Mouse (Mus musculus): ENCODE data around the gene Vmn1r152.
"Not testable (repeated sequence)": the region's sequence is repeated elsewhere in the genome, so short reads cannot be mapped to it uniquely, and the experiment has no call there.

Gene Vmn1r152

DNA sequence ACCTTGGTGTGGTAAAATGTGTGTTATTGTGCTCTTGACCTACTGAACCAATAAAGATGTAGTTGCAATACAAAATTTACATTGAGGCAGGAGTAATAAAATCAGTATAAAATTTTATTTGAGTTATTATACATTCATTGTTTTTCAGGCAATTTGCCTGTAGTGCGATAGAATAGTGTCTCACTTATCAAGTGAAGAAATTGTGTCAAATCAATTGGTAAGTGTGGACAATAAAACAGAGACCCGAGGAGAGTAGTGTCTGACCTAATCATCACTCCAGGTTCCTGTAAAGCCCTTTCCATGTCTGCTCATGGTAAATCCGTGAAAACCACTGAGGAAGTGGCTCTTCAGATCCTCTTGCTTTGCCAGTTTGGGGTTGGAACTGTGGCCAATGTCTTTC is at the start of gene Vmn1r152:
Gene Vmn1r152, plus strand, starts transcription at position 301 of the 400 bp plus-strand sequence.
- DNase-seq (ENCODE audit: low read depth, low spot score): not testable (repeated sequence)

DNA sequence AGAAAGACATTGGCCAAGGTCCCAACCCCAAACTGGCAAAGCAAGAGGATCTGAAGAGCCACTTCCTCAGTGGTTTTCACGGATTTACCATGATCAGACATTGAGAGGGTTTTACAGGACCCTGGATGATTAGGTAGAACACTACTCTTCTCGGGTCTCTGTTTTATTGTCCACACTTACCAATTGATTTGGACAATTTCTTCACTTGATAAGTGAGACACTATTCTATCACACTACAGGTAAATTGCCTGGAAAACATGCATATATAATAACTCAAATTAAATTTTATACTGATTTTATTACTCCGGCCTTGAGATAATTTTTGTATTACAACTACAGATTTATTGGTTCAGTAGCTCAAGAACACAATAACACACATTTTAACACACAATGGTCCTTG is 23.2 kb upstream of the Vmn1r152 start, which contains the start of gene Vmn1r151:
Gene Vmn1r151, minus strand, starts transcription at position 101 of the 400 bp plus-strand sequence.
- not testable (repeated sequence) for DNase-seq (ENCODE audit: low read depth, low spot score)

DNA sequence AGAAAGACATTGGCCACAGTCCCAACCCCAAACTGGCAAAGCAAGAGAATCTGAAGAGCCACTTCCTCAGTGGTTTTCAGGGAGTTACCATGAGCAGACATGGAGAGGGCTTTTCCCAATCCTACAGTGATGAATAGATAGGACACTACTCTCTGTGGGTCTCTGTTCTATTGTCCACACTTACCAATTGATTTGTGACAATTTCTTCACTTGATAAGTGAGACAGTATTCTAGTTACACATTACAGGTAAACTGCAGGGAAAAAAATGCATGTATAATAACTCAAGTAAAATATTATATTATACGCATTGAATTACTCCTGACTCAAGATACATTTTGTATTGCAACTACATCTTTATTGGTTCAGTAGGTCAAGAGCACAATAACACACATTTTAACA is 12.0 kb downstream of the Vmn1r152 start, which contains the start of gene Gm8677:
Gene Gm8677, minus strand, starts transcription at position 101 of the 400 bp plus-strand sequence.
- not testable (repeated sequence) for DNase-seq (ENCODE audit: low read depth, low spot score)

DNA sequence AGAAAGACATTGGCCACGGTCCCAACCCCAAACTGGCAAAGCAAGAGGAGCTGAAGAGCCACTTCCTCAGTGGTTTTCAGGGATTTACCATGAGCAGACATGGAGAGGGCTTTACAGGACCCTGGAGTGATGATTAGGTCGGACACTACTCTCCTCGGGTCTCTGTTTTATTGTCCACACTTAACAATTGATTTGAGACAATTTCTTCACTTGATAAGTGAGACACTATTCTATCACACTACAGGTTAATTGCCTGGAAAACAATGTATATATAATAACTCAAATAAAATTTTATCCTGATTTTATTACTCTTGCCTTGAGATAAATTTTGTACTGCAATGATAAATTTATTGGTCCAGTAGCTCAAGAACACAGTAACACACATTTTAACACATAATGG is 42.5 kb downstream of the Vmn1r152 start, which contains the start of gene Gm4201:
Gene Gm4201, minus strand, starts transcription at position 101 of the 400 bp plus-strand sequence.
- not testable (repeated sequence) for DNase-seq (ENCODE audit: low read depth, low spot score)

Measured in ZHBTc4 (cell line).